Mouse (Mus musculus): ENCODE data around the gene Tmem208.

The Tmem208 gene

DNA sequence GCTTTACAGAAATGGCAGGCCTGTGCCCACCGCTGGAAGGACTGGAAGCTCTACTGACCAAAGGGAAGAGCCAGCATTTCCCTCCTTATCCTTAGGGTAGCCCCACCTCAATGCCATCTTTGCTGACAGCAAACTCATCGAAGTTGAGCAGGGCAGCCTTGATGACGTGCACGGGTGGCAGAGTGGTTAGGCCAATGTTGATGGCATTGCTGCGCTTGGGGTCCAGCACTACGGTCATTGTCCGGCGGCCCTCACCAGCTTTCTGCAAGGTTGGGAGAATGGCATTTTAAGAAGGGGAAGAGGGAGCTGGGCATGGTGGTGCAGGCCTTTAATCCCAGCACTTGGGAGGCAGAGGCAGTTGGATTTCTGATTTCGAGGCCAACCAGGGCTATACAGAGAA lies 5.8 kb downstream of the Tmem208 start:
- DNase-seq: no peak

DNA sequence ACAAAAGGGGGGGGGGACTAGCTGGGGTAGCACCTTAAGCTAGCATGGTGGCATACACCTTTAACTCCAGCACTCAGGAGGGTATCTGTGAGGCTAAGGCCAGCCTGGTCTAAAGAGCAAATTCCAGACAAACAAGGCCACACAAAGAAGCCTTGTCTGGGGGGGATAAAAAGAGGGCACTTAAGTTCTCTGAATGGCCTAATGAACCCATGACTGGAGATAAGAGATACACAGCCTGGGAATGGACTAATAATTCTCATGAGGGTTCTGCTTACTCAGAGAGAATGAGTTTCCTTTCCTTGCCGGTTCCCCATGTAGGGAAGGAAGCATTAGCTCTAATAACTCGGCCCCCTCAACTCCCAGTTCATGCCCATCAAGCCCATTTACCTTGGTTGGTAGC lies 6.4 kb downstream of the Tmem208 start:
- no peak for DNase-seq

DNA sequence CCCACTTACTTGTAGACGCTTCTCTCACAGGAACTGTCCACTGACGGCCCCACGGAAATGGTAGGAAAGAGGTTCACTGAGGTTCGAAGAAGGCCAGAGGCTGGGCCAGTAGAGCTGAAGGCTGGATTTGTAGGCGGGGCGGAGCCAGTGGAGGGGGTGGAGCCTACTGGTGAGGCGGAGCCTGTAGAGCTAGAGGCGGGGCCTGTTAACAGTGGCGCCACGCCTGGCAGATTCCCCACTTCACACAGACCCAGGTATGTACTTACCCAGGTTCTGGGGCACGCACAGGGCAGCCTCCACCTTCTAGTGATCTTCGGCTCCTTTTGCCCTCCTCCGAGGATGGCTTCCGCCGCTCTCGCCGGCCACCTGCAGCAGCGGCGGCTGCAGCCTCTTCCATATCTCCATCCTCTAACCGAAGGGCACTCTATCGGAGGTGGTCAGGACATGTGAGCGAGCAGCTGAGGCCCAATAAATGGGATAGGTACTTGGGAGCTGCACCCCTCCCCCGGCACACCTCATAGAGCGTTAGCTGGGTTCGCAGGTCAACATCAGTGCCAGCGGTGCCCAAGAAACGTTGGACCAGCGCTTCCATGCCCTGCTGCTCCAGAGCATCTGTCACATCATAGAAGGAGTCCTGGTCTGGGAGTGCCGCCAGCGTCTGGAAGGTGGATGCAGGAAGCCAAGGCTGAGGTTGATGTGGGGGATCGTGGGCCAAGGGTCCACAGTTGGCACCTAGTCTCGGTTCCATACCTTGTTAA lies 10.4 kb downstream of the Tmem208 start:
- DNase-seq: no peak

DNA sequence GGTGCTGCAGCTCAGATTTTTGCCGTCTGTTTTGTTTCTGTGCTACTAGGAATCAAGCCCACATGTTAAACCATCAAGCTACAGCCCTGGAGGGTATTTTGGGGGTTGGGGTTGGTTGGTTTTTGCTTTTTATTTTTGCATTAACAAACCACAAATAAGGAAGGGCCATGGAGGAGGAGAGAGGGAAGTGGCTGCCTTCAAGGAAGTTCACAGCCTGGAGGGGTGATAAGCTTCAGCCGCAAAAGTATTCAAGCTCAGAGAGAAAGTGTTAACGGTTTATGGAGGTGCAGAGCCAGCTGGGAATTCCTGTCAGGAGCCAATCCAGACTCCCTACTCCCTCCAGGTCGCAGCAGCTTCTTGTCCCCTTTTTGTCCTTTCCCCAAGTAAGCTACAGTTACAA lies 12.8 kb downstream of the Tmem208 start:
- DNase-seq: no peak

DNA sequence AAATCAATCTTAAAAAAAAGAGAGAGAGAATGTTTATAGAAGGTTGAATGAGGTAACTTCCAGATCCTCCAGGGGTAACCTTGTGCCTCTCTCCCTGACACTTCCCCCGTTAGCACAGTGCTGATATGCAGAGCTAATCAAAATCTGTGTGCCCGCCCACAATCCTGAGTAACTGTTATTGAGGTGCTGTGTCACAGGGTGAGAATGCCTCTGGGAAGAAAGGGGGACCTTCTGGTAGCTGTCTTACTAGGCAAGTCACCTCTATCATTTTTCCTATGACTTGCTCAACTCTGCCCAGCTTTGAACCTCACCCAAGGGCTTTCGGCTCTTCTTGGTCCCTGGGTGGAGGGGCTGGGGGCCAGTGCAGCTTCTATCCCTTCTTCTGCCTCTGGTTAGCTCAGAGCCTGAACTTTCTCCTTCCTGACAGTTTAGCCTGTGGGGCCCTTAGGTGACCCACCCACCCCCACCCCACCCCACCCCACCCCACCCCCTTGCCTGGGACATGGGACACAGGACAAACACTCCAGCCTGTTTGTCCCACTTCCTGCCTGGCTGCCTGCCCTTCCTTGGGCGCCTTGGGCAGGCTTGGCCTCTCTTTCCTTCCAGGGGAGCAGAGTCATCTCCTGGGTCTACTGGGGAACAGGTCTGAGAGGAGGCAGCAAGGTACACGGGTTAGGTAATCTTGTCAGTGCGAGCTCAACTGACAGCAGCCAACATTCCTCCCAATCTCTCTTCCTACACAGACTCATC lies 13.9 kb downstream of the Tmem208 start:
- no peak for DNase-seq

DNA sequence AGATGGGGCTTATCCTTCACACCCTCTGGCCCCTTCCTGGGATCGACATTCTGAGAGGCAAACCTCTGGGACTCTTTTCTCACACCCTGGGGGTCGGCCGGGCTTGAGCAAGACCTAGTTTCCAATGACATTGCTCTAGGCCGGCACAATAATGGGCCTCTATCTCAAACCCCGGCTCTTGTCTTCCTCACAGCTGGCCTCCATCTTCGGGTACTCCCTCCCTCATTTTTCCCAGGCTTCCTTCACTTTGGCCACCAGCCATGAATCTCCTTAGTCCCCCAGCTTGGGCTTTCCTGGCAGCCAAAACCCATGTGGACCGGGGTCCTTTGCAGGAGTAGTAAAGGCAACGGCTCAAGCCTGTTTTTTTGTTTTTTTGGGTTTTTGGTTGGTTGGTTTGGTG lies 15.2 kb downstream of the Tmem208 start:
- DNase-seq: peak; percentile 46

DNA sequence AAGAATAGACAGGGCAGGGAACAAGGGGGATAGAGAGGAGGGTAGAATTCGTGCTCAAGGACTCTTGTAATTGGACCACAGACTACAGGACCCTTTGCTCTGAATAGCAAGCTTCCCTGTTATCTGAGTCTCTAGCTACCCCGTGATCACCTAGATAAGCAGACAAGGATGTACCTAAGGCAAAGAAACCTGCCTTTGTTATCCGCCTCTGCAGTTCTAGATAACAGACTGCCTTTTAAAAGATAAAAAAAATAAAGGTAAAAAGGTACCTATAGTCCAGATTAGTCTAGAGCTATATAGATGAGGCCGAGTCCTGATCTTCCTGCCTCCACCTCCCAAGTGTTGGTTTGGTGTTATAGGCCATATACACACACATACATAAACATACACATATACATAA lies 16.6 kb downstream of the Tmem208 start:
- DNase-seq: no peak

DNA sequence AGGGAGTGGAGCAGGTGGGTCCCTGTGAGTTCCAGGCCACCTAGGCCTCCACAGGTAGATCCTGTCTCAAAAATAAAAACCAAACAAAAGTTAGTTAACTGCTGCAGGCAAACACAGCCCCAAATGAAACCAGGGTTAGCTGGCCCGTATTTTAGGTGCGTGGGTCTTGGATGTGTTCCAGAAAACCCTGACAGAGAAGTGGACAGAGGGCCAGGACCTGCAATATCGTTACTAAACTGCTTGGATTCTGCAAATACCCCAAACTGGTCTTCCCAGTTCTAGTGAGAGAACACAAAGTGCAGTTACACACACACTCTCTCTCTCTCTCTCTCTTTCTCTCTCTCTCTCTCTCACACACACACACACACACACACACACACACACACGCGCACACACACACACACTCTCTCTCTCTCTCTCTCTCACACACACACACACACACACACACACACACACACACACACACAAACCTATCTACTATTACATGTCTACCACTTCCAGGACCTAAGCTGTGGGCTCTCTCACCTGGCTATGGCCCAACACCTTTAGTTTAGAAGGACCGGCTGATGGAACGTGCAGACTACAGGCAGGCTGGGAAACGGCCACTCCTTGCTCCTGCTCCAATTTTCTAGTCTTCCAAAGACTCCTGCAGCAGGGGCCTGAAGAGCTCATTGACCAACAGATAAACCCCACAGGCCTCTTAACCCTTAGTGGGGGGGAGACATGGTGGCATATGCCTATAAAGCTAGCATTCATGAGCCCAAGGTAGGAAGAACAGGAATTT lies 17.8 kb downstream of the Tmem208 start:
- DNase-seq: no peak

DNA sequence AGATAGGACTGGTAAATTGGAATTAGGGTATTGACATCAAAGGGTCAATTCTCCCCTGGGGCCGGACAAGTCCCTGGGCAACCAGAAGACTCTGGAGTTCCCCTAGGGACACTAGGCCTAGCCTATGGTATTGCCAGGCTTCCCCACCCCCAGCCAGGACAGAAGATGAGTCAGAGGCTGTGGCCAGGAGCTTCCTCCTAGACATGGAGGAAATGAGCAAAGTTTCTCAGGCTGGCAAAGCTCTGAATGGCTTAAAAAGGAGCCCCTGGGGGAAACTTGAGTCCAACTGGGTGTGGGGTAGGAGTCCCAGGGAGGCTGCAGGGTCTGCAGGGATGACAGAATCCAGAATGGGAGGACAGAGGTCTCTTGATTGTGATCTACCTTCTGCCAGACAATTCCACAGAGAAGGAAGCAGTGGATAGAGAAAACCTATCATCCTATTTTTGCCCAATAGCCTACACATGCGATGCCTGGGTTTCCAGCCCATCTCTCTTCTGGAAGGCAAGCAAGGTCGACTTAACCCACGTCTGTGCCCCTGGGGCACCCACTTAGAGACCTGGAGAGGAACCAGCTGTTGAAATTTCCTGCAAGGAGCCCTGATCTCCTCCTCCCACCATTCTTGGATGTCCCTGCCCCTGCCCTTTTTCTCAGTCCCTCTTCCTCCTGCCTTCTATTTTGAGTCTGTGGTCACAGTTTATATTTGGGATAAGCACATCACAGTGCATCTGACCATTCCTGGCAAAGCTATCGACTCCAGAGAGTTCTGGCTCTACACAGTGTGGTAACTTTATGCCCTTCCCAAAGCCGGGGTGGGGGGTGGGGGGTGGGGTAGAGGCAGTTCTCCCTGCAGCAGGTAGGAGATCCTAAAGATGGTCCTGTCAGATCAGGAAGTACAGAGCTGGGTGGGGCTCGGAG lies 19.2 kb downstream of the Tmem208 start:
- DNase-seq: peak; percentile 54

DNA sequence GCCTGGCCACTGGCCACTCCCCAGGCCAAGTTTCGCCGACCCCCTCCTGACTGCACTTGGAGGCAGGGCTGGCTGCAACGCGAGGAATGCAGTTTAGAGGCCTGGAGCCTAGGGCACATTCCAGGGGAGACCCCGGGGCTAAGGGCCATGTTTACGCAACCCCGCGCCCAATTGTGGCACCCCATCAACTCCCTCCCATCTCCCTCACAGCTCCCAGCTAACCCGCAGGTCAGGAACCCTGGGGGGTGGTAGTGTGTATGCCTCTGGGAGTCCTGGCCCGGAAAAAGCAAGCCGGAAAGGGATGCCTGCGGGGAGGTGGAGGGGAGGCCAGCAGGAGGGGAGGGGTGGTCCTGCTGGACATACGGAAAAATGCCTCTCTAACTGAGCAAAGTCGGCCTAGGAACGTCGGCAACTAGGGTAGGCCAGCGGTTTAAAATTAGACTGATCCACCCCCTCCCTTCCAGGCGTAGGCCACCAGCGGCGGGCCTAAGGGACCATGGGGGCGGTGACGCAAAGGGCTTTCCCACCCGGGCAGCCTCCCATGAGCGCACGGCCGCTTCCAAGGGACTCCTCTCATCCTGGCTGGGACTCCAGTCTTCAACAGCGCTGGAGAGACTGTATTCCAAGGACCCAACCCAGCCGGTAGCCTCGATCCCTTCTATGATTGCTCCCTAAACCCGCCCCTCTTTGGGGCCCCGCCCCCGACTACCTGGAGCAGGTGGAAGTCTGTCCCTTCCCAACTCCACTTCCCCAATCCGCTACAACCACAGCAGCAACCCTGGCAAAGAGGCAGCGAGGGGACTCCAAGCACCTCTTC lies 20.7 kb downstream of the Tmem208 start:
- peak; percentile 88 for DNase-seq

DNA sequence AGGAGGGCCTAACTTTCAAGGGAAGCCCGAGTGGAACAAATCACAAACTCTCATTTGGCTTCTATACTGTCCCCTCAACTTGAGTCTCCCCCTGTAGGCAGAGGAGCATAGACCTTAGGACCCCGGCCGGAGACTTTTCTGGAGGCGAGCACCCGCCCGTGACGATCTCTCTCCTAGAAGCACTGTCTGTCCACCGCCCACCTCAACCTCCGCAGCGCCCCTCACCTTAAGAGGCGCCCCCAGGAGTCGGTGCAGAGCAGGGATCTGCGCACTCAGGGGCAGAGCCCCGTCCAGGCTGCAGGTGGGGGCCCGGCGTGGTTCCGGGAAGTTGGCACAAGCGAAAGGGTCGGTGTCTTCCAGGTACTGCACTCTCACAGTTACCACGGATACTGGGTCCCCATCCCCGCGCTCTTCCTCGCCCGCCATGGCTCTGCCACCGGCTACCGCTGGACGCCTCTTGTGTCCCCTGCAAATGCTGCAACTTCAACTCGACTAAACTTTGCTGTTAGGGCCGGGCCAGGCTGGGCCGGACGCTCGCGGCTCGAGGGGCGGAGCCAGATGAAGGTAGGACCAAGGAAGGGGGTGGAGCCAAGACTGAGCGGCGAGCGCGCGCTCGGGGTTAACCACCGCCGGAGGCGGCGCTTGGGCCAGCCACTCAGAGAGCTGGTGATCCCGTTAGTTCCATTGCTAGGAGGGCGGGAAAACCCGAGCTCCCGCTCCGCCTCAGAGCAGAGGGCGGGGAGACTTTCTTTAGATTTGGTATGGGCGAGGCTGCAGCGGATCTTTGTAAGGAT lies 21.5 kb downstream of the Tmem208 start, which contains the start of gene Fhod1:
Gene Fhod1, minus strand, starts transcription at position 526 of the 794 bp plus-strand sequence.
- peak; percentile 99 for DNase-seq

DNA sequence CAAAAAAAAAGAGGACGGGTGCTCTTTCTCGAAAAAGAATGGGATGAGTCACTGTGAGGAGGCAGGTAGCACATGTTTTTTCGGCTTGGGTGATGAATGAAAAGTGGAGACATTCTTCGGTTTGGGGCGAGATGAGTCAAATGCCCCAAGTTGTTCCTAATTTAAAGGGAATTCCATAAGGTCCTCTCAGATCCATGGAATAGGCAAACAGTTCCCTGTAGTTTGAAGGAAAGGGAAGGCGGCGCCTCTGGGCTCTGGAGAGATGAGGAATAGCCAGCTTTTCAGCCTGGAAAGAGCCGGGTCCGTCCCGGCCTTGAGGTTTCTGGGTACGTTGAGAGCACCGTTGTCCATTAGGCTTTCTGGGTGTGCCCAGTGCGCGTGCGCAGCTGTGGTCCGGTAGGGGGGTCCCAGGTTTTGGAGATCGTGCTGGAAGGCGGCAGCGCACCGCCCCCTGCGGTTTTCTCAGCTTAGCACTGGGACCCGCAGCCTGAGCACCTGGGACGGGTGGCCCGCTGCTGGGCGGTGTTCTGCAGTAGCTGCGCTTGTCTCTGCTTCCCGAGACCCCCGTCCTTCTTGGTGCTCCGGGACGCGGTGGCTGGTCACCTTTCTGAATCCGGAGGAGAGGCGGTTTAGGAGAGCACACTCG lies 22.4 kb downstream of the Tmem208 start, which contains the start of gene Slc9a5:
Gene Slc9a5, plus strand, starts transcription at position 394 of the 646 bp plus-strand sequence.
- DNase-seq: peak; percentile 67

DNA sequence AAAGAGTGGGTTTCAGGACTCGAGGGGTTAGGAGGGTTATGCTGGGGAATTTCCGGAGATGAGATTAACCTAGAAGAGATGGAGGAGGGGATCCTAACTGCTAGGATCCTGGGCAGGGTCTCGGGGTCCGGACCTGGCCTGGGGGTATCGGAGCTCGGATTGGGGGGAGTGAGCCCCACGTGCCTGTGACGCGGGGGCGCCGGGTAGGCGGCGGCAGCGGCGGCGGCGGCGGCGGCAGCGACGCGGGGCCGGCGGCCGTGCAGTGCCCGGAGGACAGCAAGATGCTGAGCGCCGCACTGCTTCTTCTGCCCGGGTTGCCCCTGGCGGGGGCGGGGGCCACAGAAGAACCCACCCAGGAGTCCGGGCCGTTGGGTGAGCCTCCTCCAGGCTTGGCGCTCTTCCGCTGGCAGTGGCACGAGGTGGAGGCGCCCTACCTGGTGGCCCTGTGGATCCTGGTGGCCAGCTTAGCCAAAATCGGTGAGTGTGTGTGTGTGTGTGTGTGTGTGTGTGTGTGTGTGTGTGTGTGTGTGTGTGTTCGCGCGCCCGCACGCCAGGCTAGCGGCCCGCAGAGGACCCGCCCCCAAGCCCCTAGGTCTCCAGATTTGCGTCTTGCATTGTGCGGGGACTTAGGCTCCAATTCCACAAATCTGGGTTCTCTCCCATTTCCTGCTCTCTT lies 23.1 kb downstream of the Tmem208 start:
- peak; percentile 35 for DNase-seq

DNA sequence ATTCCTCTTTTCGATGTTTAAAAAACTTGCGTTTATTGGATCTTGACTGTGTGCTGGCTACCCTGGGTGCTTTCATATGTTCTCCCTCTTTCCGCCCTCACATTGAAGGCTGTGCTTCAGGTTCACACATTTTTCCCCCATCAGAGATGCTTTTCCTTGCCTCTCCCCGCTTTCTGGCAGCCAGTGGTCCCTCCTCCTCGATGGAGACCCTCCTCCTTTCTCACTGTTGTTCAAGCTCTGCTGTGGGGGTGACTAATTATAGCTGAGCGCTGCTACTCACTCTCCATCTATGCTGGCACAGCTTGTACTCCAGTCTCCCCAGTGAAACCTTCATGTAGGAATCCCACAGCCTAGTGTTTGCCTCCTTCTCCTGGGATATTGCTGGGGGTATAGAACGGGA lies 24.0 kb downstream of the Tmem208 start:
- no peak for DNase-seq

DNA sequence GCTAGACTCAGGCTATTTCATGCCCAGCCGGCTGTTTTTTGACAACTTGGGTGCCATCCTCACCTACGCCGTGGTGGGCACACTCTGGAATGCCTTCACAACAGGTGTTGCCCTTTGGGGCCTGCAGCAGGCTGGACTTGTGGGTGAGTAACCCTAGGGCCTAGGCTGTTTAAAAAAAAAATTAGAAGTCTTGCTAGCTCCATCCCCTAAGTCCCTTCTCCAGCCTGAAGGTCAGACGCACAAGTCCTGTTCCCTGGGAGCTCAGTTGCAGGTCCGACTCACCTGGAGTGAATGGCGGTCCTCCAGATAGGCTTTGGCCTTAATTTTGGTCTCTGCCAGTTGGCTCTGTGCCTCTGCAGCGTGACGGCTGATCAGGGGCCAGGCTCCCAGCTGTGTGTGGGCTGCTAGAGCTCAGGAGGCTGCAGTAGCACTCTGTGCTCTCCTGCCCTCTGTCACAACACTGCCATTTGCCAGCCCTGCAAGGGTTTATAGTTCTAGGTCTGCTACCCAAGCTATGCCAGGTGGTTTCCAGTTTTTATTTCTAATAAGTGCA lies 27.5 kb downstream of the Tmem208 start:
- DNase-seq: no peak

DNA sequence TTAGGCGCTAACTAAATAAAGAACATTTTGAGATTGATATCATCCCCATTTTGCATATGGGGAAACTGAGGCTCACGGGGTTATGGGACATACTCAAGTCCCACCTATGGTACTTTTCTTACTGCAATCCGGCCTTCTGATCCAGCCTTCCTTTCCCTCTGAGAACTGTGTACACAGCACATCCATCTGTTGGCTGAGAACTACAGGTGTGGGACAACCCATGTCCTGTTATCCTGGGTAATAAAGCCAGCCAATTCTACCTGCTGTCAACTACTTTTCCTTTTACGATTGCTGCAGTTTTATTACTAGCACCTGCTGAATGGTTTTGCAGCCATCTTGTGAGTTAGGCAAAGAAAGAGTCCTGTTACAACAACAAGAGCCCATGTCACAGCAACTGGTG lies 28.4 kb downstream of the Tmem208 start:
- no peak for DNase-seq

DNA sequence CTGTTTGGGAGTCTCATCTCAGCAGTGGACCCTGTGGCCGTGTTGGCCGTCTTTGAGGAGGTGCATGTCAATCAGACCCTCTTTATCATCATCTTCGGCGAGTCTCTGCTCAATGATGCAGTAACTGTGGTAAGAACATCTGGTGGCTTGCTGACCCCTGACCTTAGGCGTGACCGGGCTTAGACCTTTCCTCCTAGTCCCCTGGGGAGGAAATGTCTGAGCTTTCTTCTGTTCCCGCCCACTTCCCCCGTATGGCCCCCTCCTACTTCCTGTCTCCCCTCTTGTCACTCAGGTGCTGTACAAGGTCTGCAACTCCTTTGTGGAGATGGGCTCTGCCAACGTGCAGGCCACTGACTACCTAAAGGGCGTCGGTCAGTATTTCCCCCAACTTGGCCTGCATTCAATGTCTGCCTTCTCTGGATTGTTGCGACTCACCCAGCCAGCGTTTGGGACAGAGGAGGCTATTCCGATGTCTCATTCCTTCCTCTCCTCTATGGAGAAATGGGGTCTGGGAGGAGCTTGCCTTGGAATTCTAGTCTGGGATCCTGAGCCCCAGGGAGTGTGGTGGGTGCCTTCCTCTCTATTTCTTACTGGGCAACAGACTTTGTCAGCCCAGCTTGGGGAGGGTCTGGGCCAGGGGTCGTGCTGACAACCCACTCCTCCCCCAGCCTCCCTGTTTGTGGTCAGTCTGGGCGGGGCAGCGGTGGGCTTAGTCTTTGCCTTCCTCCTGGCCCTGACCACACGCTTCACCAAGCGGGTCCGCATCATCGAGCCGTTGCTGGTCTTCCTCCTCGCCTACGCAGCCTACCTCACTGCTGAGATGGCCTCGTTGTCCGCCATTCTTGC lies 29.2 kb downstream of the Tmem208 start:
- DNase-seq: peak; percentile 65

DNA sequence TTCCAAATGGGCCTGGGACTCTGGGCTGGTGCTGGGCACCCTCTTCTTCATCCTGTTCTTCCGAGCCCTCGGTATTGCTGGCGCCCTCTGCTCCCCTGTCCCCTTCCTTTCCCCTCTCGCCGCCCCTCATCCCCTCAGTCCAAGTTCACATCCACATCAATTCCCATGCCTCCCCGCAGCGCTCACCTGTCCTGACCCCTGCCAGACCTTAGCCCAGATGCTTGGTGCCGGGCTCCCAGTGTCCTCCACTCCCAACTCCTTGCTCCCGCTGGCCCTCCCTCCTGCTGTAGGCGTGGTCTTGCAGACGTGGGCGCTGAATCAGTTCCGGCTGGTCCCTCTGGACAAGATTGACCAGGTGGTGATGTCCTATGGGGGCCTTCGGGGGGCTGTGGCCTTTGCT lies 30.5 kb downstream of the Tmem208 start:
- DNase-seq: no peak
